Mouse (Mus musculus) left cerebral cortex, adult 9 months (tissue): ENCODE measurements at regions not wholly inside any gene's neighbourhood (a gene's known extent, or its start where the extent isn't known, plus 50 kb on each side); places are given as distances from the start of the nearest gene placed in this dataset.
A peak's percentile ranks its signal among the peaks of the same experiment; 100 is the strongest.

Experiments
- DNase-seq, 2 experiments: peaks; one replicate each; pipeline ENCODE4 v3.0.0; 2022; ENCODE audit warnings: low spot score in 2 of 2

GRCm38 (mm10) chr4:55134339-55134738 is 189.5 kb downstream of the Zfp462 start:
- no peak for DNase-seq

DNA sequence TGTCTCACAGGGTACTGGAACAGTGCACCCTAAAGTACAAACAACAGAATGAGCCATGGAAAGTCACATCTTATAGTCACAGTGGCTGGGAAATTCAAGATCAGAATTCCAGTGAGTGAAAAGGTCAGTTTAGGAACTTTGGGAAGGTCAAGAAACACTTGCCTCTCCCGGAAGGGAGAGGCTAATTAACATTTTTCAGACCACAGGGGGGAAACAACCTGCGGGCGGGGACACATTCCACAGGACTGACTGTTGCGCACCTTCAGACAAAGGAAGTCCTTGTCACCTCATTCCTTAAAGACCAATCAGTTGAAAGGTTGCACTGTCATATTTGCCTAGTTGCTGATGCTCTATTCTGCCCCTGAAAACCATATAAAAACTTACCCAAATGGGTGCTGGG is 189.9 kb downstream of the Zfp462 start:
- no peak for DNase-seq

DNA sequence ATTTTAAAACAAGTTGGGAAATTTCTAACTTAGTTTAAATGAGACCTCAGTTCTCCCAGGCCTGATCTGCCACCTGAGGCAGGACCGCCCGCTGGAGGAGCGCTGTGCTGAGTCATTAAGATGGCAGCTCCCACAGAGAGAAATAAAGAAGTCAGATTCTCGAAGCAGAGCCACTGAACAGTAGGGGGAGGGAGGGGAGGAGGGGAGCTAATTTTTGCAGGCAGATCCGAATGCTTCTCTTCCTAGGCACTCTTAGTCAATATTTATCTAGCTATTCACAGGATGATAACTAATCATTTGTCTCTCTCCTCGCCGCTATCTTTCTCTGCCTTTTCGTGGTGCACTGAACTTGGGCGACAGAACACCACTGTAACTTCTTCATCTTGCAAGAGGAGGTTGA is 191.4 kb downstream of the Zfp462 start:
- no peak for DNase-seq

GRCm38 (mm10) chr4:55137781-55138394 is 193.0 kb downstream of the Zfp462 start:
- no peak for DNase-seq

GRCm38 (mm10) chr4:55141317-55141716 is 196.5 kb downstream of the Zfp462 start:
- DNase-seq, result no peak

DNA sequence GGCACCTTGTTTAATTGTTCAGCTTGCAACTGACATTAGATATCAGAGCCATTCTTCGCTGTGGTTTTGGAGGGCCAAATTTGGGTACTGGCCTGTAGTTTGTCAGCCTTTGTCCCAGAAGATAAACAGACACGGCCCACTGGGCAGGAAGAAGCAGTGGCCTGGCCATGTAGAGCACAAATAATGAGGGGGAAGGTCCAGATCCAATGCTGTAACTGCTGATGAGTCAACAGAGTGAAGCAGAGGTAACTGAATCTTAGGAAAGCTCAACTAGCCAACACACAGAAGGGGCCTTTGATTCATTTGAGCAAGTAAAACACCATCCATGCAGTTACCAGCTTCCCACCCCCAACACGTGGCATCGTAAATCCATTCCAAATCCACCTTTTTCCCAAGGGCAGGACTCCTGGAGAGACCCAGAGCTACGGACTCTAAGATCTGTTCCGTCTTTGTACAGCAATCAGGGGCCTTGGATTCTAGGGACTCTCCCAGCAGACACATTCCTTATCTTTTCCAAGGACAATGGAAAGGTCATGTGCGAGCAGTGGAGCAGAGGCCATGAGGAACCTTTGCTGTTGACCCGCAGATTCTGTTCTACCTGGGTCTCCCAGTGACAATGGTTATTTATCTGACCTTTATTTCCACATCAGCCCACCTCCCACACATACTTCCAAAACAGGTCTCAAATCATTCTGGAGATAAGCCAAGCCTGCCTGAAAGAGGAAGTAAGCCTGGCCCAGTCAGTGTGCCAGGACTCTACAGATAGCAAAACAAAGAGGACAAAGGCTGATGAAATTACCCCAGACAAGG is 197.3 kb downstream of the Zfp462 start:
- no peak for DNase-seq

GRCm38 (mm10) chr4:55143400-55143799 is 198.6 kb downstream of the Zfp462 start:
- DNase-seq, result no peak

DNA sequence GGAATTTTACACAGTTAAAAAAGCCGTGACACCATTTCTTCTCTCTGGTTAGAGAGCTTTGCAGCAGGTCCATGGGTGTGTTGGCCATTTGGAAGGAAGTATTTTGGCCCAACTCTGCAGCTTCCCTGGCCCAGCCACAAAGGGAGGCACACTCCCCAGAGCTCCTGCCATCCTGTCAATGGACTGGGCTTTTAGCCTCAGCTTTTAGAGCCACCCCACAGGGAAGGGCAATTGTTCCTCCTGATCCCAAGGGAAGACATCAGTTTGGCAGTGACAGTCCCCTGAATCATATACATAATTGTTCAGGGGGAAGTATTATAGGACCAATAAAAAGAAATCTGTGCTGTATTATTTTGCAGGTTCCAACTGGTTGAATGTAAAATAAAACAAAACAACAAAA is 200.1 kb downstream of the Zfp462 start:
- no peak for DNase-seq

- DNase-seq, result peak in 1 of 2 experiments; percentile 19
These were observed 201.1 kb downstream of the Zfp462 start for GRCm38 (mm10) chr4:55145968-55146367.

DNA sequence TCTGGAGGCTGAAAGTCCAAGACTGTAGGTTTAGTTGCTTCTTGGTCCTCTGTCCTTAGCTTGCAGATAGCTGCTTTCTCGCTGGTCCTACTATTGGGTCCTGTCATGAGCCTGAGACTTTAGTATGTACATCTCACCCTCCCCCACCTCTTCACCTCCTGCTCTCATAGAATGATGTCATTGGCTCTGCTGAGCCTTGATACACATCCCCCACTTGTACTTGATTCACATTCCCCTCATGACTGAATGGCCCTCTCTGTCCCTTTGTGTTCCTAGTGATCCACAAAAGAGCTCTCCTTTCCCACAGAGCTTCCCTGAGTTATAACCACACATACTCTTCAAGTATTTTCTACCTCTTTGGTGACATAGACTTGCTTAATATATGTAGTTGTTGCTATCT is 201.5 kb upstream of the Rad23b start:
- no peak for DNase-seq

- no peak for DNase-seq
These were observed 195.3 kb upstream of the Rad23b start for GRCm38 (mm10) chr4:55154556-55154955.

GRCm38 (mm10) chr4:55158166-55158739 is 191.6 kb upstream of the Rad23b start:
- DNase-seq, result no peak

DNA sequence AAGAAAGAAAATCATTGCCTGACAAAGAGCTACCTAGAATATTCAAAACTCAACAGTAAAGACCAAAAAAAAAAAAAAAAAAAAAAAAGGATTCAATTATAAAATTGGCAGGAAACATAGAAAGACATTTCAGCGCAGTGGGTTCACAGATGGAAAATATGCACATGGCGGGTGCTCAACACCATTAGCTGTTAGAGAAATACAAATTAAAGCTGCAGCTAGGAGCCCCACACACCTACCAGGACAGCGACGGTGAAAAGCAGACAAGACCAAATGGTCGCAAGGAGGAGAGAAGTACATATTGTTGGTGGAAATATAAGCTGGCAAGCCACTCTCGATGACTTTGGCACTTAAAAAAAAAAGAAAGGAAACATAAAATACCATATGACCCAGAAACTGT is 183.6 kb upstream of the Rad23b start:
- no peak for DNase-seq

- no peak for DNase-seq
These were observed 180.8 kb upstream of the Rad23b start for GRCm38 (mm10) chr4:55169063-55169462.

DNA sequence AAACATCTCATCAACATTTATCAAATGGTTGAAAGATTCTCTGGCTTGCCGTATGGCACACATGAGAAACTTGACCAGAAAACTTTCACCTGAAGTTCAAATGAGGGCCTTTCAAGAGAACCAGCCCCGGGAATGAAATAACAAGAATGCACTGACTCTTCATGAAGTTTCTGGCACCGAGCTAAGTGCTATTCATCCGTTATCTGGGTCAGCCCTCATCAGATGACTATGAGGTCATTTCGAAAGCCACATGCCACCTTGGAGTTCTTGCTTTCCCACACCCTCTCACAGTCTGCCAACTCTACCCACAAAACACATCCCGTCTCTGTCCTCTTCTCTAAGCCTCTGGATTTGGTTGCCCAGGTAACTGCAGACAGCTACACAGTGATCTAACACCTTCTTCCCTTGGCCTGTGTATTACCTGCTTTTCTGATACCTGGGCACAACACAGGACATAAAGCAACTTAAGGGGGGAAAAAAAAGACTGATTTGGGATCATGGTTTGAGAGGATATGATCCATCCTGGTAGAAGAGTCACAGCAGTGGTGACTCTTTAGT is 177.4 kb upstream of the Rad23b start:
- DNase-seq, result no peak

GRCm38 (mm10) chr4:55176026-55176425 is 173.8 kb upstream of the Rad23b start:
- DNase-seq, result no peak

DNA sequence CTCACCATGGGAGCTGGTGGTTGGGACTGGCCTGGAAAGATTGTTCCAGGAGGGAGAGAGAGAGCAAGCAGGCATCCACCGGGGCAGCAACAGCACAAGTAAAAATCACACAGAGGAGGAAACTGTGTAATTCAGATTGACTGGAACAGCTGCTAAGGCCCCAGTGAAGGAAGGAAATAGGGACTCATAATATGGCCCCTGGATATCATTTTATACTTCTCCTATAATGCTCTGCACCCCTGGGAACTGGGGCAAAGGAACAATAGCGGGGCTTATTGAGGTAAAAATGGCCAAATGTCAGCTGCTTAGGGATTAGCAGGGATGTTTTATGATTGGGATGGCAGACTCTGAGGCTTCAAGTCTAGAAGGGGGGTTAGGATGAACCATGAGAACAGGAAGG is 170.4 kb upstream of the Rad23b start:
- DNase-seq, result no peak

DNA sequence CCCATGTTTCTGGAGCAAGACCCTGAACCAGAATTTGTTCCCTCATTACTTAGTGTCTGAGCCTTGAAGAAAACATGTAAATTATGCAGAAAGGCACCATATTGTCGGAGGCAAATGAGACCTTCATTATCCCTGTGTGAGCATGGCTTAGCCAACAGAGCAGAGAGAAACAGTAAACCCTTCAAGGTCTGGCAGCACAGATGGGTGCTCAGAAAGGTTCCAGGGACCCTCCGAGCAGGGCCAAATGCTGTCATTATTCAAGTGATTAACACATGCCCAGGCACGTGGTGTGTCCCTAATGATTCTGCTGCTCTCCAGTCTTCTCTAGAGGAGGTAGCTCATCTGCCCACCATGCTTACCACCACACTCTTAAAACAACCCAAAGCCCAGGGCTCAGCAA is 166.3 kb upstream of the Rad23b start:
- DNase-seq, result no peak

DNA sequence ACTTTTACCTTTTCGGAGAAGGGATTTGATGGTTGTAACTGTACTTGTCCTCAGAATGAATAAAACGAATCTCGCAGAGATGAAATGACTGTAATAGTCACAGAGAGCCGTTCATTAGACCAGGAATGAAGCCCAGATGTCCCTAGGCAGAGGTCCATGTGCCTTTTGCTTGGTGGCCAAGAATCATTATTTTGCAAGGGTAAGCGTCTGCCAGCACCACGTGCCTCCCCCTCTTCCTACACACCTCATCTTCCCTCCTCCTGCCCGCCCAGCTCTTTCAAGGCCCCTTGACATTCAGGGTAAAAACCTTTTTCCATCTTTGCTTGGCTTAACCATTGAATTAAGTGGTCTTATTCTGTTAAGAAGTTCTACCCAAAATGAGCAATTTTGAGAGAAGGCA is 161.1 kb upstream of the Rad23b start:
- no peak for DNase-seq

- peak in 1 of 2 experiments; percentile 10 for DNase-seq
These were observed 159.3 kb upstream of the Rad23b start for GRCm38 (mm10) chr4:55190586-55190985.

DNA sequence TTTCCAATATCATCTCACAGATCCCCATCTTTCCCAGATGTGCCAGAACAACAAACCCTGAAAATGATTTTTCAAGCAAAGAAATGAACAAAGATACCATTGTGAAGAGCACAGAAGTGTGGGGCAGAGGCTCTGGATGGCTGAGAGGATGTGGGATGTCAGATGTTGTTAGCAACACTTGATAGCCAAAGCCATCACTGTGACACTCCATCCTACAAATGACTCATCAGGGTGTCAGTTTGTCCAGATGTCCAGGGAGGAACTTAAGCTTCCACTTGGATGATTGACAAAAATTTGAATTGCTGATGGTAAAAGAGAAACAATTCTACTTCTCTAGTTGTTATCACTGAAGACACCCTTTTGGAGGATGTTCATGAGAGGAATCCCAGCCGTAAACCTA is 155.8 kb upstream of the Rad23b start:
- no peak for DNase-seq

DNA sequence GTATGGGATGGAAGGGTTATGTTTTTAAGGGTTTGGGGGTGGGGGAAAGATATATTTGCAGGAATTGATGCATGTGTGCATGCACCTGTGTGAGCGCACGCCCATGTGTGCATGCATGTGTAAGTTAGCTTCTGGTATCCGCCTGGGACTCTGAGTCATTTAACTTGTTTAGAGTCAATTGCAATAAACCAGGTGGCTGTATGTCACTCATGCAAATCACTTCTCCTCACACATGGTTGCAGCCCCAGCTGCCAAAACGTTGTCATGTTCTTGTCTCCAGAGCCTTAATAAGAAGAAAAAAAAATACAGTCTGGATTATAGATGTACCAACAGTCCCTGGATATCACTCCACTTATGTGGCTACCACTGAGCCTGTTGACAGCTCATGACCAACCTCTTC is 155.3 kb upstream of the Rad23b start:
- DNase-seq, result no peak
